Mouse (Mus musculus) hindbrain, embryonic 16.5 days (tissue): ENCODE results near the gene Plekhg1. TPM values are rescaled to one million over a fixed set of nuclear protein-coding genes. Genes with fewer than 3 reads are reported as not detected.

Experiments used
- ATAC-seq: fragments of 200-750 bp; cut with Nextera tagmentation; 2 replicates; pipeline ENCODE4 v1.8.0; 2017; ENCODE audit warnings: moderate TSS enrichment, moderate library complexity
- H3K27ac ChIP-seq: fragments of 300-500 bp; sonication (generic); 2 replicates; pipeline ENCODE4 v1.5.1; 2014; ENCODE audit warnings: low read depth, mild to moderate bottlenecking, control low read depth, low read length, moderate library complexity
- H3K27me3 ChIP-seq: fragments of 300-500 bp; sonication (generic); replicated peaks from 2 replicates; pipeline ENCODE4 v1.6.1; 2014; ENCODE audit warnings: low read length; ENCODE audit not compliant: control insufficient read depth, insufficient read depth
- H3K36me3 ChIP-seq: fragments of 300-500 bp; sonication (generic); 2 replicates; pipeline ENCODE4 v1.6.1; 2014; ENCODE audit warnings: mild to moderate bottlenecking, low read length, moderate library complexity, mixed read lengths; ENCODE audit not compliant: control insufficient read depth, insufficient read depth
- H3K4me1 ChIP-seq: fragments of 300-500 bp; sonication (generic); 2 replicates; pipeline ENCODE4 v1.6.1; 2014; ENCODE audit warnings: low read depth, low read length; ENCODE audit not compliant: control insufficient read depth, insufficient read depth
- H3K4me2 ChIP-seq: fragments of 300-500 bp; sonication (generic); 2 replicates; pipeline ENCODE4 v1.6.1; 2014; ENCODE audit warnings: mild to moderate bottlenecking, low read length, control low read depth, moderate library complexity
- H3K4me3 ChIP-seq: fragments of 300-500 bp; sonication (generic); 2 replicates; pipeline ENCODE4 v1.5.1; 2014; ENCODE audit warnings: mild to moderate bottlenecking, low read length, control low read depth, moderate library complexity
- H3K9ac ChIP-seq: fragments of 300-500 bp; sonication (generic); 2 replicates; pipeline ENCODE4 v1.6.1; 2014; ENCODE audit warnings: low read depth, mild to moderate bottlenecking, control low read depth, low read length, moderate library complexity
- H3K9me3 ChIP-seq: fragments of 300-500 bp; sonication (generic); 2 replicates; pipeline ENCODE4 v1.6.1; 2014; ENCODE audit warnings: mild to moderate bottlenecking, low read length, moderate library complexity; ENCODE audit not compliant: control insufficient read depth
- WGBS: fragments of 180-500 bp; shearing (Covaris S2); extraction: QIAGEN DNeasy Blood & Tissue Kit; methylation state at CpG from one replicate; pipeline ENCODE4 v1.1.7; 2014; 5-methylcytosine and 5-hydroxymethylcytosine counted together
- polyA plus RNA-seq: library from polyadenylated mRNA; unstranded; fragments of >200 nt; fragmentation: Nextera tagmentation; extraction: Ambion mirVana; gene quantifications from 2 replicates; pipeline ENCODE4 v1.2.1, GENCODE M21; 2015

Plekhg1 gene
- polyA plus RNA-seq, 1 experiment from 2014 or later = 7.1 TPM

DNA sequence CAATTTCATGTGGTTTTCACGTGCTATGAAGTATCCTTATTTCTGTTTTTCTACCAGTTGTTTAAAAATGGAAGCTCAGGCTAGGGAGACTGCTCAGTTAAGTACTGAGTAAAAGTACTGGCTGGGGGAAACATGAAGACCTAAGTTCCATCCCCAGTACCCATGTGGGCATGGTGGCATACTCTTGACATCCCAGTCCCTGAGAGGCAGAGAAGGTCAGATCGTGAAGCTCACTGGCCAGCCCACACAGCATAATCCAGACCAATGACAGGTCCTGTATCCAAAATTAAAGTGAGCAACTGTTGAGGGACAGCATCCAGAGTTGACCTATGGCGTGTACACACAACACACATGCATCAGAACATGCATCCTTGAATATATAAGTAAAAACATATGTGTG is 234.2 kb downstream of the Plekhg1 start:
- no peaks in the 10 kb centered on the region for H3K9me3 ChIP-seq
- no peaks in the 10 kb centered on the region; the same call in 1 of the 2 replicates for H3K36me3 ChIP-seq
- H3K4me2 ChIP-seq = no peak overlapping the region
- 71% methylated on average over 3 of the region's 3 CpGs for WGBS
- peaks cover 3% of the 10 kb centered on the region; the same call in 1 of the 2 replicates for H3K4me1 ChIP-seq
- no peaks in the 10 kb centered on the region for H3K27me3 ChIP-seq
- no peak overlapping the region for H3K9ac ChIP-seq
- no peak overlapping the region for H3K4me3 ChIP-seq
- ATAC-seq = no peak
- H3K27ac ChIP-seq = no peak overlapping the region

DNA sequence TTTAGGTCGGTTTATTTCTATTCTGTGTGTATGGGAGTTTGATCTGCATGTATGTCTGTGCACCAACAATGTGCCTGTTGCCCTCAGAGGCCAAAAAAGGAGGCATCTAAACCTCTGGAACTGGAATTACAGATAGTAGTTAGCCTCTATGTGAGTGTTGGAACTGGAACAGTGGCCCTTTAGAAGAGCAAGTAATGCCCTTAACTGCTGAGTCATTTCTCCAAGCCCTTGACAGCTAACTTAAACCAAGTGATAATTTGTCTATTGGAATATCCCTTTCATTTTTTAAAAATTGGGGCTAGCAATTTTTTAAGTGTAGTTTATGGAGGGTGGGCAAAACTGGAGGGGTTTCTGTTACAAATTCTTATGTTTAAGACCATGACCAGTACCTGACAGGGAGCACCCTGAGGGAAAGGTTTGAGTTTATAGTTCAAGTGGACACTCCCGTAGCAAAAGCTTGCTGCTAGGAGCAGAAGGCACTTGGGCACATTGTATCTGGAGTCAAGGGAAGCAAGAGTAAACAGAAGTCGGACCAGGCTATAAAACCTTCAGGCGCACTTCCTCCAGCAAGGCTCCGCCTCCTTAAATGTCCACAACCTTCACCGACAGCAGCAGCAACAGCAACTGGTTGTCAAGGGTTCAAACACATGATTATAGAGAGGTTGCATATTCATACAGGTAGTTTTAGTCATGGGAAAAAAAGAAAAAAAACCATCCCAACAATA is 235.9 kb downstream of the Plekhg1 start:
- Histone ChIP-seq H3K9ac (no peak overlapping the region), H3K4me1 (peaks cover 3% of the 10 kb centered on the region; the same call in 1 of the 2 replicates), H3K27me3 (no peaks in the 10 kb centered on the region), H3K36me3 (peaks cover 6% of the 10 kb centered on the region; the same call in 1 of the 2 replicates), H3K4me3 (no peak overlapping the region), H3K9me3 (no peaks in the 10 kb centered on the region), H3K27ac (no peak overlapping the region), H3K4me2 (no peak overlapping the region)
- 84% methylated on average over 6 of the region's 6 CpGs for WGBS
- no peak for ATAC-seq

DNA sequence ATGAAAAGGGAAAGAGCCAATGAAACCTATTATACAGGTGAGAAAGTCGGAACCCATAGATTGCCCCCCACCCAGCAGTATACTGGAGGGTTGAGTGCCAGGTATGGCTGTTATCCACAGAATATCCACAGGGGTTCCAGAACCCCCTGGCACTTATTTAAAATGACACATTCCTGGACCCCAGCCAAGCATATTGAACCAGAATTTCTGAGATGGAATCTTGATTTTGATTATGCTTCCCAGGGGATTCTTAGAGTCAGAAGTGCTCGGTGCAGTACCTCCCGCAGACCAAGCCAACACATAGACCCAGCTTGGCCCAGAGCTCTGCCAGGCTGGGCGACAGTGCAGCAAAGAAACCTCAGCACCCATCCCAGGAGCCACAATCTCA is 236.5 kb downstream of the Plekhg1 start:
- no peak overlapping the region for H3K27ac ChIP-seq
- H3K36me3 ChIP-seq = peaks cover 6% of the 10 kb centered on the region; the same call in 1 of the 2 replicates
- H3K4me2 ChIP-seq = no peak overlapping the region
- ATAC-seq = no peak
- no peak overlapping the region; the same call in 1 of the 2 replicates for H3K9ac ChIP-seq
- H3K9me3 ChIP-seq = no peaks in the 10 kb centered on the region
- no peak overlapping the region for H3K4me3 ChIP-seq
- H3K27me3 ChIP-seq = no peaks in the 10 kb centered on the region
- 66% methylated on average over 4 of the region's 4 CpGs for WGBS
- H3K4me1 ChIP-seq = peaks cover 3% of the 10 kb centered on the region; the same call in 1 of the 2 replicates

DNA sequence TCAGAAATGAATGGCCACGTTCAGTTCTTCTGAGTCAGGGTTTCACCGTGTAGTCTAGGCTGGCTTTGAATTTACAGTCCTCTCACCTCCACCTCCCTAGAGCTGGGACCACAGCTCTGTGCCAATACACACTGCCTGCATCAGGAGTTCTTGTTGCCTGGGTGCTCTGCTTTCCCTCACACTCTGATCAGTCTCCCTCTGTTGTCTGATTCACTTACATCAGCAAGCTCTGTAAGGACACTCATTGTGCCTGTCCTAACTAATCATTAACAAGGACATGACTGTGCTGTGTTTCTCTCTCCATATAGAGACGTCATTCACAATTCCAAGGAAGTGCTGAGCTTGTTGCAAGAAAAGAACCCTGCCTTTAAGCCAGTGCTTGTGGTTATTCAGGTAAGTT is 238.2 kb downstream of the Plekhg1 start:
- H3K4me3 ChIP-seq = no peak overlapping the region
- no peak overlapping the region for H3K4me2 ChIP-seq
- WGBS = 57% methylated on average over 3 of the region's 3 CpGs
- H3K27ac ChIP-seq = peak overlapping the region; percentile 7; the same call in 1 of the 2 replicates
- no peaks in the 10 kb centered on the region for H3K4me1 ChIP-seq
- H3K9ac ChIP-seq = no peak overlapping the region
- H3K27me3 ChIP-seq = no peaks in the 10 kb centered on the region
- H3K9me3 ChIP-seq = no peaks in the 10 kb centered on the region
- H3K36me3 ChIP-seq = peaks cover 6% of the 10 kb centered on the region; the same call in 1 of the 2 replicates
- ATAC-seq = no peak

DNA sequence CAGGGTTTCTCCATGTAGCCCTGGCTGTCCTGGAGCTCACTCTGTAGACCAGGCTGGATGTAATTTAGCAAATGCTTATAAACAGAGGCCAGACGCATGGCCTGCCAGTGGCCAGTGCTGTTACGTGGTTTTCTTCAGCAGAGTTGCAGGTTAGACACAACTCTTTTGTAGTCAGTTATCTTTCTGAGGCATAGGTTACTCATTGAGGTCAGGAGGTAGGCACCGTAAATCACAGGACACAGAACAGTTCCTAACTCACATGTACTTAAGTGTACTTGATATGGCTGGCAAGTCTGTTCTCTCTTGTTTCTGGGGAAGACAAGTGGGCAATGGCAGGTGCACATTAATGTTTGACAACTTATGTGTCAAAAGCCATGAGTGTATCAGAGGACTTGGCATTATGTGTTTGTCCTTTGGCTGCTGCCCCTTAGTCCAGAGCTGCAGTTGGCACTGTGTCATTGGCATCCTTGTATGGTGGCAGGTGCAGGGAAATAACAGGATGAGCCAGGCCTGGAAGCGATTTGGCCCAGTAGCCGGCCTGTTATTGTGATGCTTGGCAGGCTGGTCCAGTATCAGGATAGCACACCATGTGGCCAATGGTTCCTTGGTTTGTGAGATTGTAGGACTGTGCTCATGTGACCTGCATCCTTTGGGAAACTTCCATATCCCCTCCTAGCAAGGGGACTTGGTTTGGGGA is 238.8 kb downstream of the Plekhg1 start:
- ATAC-seq = peak; percentile 80
- Histone ChIP-seq H3K27ac (peak overlapping the region; percentile 7; the same call in 1 of the 2 replicates), H3K9me3 (no peaks in the 10 kb centered on the region), H3K36me3 (peaks cover 6% of the 10 kb centered on the region; the same call in 1 of the 2 replicates), H3K4me2 (no peak overlapping the region), H3K27me3 (no peaks in the 10 kb centered on the region), H3K9ac (no peak overlapping the region), H3K4me3 (no peak overlapping the region), H3K4me1 (no peaks in the 10 kb centered on the region)
- 72% methylated on average over 5 of the region's 5 CpGs for WGBS

DNA sequence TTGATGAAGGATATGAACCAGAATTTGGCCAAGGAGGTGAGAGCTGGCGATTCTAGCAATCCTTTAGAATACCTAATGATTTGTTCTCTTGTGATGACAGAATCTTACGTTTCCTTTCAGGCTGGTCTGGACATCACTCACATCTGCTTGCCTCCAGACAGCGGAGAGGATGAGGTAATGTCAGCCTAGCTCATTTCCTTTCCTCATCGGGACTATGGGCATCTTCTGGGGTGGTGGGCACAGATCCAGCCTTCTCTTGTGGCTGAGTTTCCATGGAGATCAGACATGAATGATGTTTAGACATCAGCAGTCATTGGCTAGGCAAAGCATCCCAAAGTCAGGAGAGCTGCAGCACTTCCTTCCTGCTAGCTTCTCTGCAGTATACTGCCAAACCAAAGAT is 240.1 kb downstream of the Plekhg1 start:
- Histone ChIP-seq H3K27me3 (no peaks in the 10 kb centered on the region), H3K4me1 (no peaks in the 10 kb centered on the region), H3K9ac (no peak overlapping the region), H3K9me3 (no peaks in the 10 kb centered on the region), H3K27ac (no peak overlapping the region), H3K4me2 (no peak overlapping the region), H3K4me3 (no peak overlapping the region), H3K36me3 (peaks cover 6% of the 10 kb centered on the region; the same call in 1 of the 2 replicates)
- ATAC-seq = no peak
- 77% methylated on average over 4 of the region's 4 CpGs for WGBS

DNA sequence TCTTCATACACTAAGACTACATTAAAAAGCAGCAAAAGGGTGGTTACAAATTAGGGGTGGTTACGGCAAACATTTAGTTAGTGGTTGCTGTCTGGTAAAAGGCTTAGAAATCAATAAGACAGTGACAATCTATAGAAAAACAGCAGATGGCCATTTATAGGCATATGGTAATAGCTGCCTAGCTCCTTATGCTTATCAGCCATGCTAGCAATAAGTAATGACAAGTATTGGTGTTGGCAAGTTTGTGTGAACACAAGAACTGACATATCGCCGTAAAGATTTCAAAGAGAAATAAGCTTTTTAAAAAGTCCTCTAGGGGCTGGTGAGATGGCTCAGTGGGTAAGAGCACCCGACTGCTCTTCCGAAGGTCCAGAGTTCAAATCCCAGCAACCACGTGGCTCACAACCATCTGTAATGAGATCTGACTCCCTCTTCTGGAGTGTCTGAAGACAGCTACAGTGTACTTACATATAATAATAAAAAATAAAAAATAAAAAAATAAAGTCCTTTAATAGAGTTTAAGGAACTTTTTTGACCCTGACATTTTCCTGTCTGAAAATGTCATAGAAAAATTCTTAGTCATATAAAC is 250.2 kb downstream of the Plekhg1 start:
- Histone ChIP-seq H3K27ac (no peak overlapping the region), H3K4me2 (no peak overlapping the region), H3K36me3 (0 out of 2 replicates have a peak, but pooled peaks cover 2% of the 10 kb centered on the region), H3K4me1 (no peaks in the 10 kb centered on the region), H3K9me3 (no peaks in the 10 kb centered on the region), H3K4me3 (no peak overlapping the region), H3K9ac (no peak overlapping the region), H3K27me3 (no peaks in the 10 kb centered on the region)
- no peak for ATAC-seq
- 94% methylated on average over 6 of the region's 6 CpGs for WGBS

DNA sequence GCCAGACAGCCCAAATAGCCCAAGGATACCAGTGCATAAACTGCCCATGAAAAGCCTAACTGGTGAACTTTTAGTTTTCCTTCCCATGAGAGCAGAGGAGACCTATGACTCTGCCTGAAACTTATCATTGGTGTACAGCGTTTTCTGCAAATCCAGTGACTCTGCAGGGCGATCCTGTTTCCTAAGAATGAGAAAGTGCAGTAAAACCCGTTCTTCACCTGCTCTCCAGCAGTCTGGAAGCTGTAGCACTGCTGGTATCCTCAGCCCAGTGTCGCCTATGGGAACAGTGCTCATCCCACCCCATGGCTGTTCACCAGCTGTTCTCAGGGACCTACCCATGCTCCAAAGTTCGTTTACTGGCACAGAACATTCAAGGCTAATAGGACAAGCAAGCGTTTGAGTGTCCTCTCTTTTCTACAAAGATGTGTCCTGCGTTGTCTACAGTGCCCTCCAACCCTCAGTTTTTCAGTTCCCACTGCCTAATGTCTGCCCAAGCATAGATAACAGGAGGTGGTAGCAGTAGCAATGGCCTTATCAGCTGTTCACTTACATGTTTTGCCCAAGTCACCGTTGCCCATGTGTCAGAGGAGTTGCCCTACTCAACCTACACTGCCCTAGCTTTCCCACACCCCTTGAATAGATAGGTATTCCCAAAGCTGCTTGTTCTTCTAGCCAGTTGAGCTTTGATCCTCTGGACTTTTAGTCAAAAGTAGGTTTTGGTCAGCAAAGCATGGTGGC is 253.4 kb downstream of the Plekhg1 start:
- WGBS = 91% methylated on average over 8 of the region's 8 CpGs
- Histone ChIP-seq H3K27ac (no peak overlapping the region), H3K4me3 (no peak overlapping the region), H3K9ac (no peak overlapping the region), H3K4me2 (no peak overlapping the region), H3K9me3 (no peaks in the 10 kb centered on the region), H3K4me1 (no peaks in the 10 kb centered on the region), H3K27me3 (no peaks in the 10 kb centered on the region), H3K36me3 (0 out of 2 replicates have a peak, but pooled peaks cover 2% of the 10 kb centered on the region)
- no peak for ATAC-seq
